Mouse (Mus musculus) adrenal gland, adult 2 months (tissue): Measurements from ENCODE around the gene Pgm5. TPM values are rescaled to one million over a fixed set of nuclear protein-coding genes. Genes with fewer than 3 reads are reported as not detected.

Experiments
- DNase-seq: peaks from one replicate; pipeline ENCODE4 v3.0.0; 2021
- polyA plus RNA-seq: library from polyadenylated mRNA; depleted of rRNA; stranded (reverse); fragments of >200 nt; gene quantifications from 2 replicates; pipeline ENCODE4 v1.2.3, GENCODE M21; 2012
- total RNA-seq, 2 experiments: library from RNA; stranded (reverse); gene quantifications; 2 replicates each; pipeline ENCODE4 v1.2.3; 2021

The Pgm5 gene
- total and polyA plus RNA-seq, 3 experiments: 7.3 to 89.1 (median 51.9) TPM

- DNase-seq: peak; percentile 63
Observed at GRCm38 (mm10) chr19:24871037-24871635, 9.5 kb upstream of the Pgm5 start.

- peak; percentile 73 for DNase-seq
Observed at GRCm38 (mm10) chr19:24865436-24865835, 3.8 kb upstream of the Pgm5 start.

DNA sequence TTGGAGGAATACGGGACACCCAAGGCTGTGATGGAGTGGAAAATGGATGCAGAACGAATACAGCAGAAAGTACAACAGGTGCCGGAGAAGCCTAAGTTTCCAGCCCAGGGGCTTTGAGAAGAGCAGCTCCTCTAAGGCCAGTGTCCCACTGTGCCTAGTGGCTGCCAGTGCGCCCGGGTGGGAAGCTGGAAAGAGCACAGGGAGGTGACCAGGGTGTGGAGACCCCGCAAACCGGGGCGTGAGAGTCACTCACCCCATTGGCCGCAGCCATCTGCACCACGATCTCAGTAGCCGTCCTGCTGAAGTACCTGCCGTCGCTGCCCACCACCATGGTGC lies 411 bp downstream of the Pgm5 start:
- DNase-seq: no peak

GRCm38 (mm10) chr19:24851456-24852315 lies 10.0 kb downstream of the Pgm5 start:
- peak; percentile 11 for DNase-seq

DNA sequence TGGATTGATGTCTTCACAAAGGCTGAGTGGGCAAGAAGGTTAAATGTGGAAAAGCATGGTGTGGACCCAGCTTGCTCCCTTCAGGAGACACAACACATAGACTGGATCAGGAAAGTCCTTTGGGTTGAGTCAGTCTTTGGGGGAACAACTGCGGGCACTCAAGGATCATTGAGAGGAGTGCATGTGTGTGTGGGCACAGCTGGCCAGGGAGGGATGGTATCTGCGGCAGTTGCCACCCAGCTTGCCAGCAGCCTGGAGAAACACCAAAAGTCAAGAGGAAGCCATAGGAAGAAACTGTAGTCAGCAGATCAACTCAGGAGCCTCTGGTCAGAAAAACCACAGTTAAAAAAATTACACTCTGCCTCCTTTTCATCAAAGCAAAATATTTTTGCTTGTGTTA lies 12.8 kb downstream of the Pgm5 start:
- no peak for DNase-seq

- no peak for DNase-seq
Observed at GRCm38 (mm10) chr19:24848345-24848744, 13.3 kb downstream of the Pgm5 start.

- no peak for DNase-seq
Observed at GRCm38 (mm10) chr19:24845007-24845546, 16.6 kb downstream of the Pgm5 start.

- no peak for DNase-seq
Observed at GRCm38 (mm10) chr19:24842080-24842479, 19.6 kb downstream of the Pgm5 start.

GRCm38 (mm10) chr19:24824517-24824916 lies 37.1 kb downstream of the Pgm5 start:
- DNase-seq: no peak

GRCm38 (mm10) chr19:24815661-24816221 lies 45.9 kb downstream of the Pgm5 start:
- DNase-seq: no peak

DNA sequence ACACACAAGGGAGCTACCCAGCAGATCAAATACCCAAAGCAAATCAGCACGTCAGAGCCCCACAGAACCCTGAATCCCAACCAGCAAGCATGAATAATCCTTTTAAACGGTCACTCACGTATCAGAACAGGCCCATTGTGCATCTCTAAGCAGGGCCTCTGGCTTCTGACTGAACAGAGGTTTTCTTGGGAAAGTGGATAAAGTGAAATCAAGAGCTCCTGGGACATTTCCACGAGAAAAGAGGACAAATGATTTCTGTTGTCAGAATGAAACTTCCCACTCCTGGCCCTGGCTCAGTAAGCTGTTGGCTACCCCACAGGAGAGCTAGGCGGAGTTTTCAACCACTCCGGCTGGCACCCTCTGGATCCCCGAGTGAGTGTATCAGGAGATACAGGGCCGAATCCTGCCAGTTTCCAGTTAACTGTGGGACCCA lies 48.8 kb downstream of the Pgm5 start:
- no peak for DNase-seq

DNA sequence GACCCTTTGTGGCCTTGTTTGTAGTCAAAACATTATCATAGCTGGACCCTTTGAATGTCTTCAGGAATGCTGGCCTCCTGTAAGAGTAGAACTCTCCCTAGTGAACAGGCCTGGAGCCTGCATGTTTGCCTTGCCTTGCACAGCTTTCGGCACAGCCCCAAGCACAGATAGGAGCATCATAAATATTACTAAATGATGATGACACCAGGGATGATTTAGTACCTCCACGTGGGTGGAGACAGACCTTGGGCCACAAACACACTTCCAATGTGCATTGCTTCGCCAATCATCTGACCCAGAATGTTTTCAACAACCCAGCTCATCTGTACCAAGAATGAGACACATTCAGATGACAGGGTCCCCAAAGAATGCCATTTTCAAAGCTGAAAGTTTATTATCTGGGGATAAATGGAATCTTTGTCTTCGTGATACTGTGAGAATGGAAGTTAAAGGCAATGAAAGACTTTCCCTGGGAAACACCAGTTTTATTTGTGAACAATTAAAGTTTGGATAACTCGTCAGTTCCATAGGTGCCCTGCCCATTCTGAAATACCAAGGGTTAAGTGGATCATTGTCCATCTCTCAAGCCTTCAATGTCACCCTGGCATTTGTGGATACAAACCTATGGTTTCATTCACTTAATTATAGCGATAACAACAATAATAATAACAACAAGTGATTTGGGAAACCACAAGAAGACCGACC lies 49.4 kb downstream of the Pgm5 start:
- peak; percentile 85 for DNase-seq

GRCm38 (mm10) chr19:24811451-24811850 lies 50.2 kb downstream of the Pgm5 start:
- DNase-seq: peak; percentile 38

- DNase-seq: no peak
Observed at GRCm38 (mm10) chr19:24806013-24806412, 55.6 kb downstream of the Pgm5 start.

- no peak for DNase-seq
Observed at GRCm38 (mm10) chr19:24797606-24798005, 64.0 kb downstream of the Pgm5 start.

GRCm38 (mm10) chr19:24794350-24794749 lies 67.3 kb downstream of the Pgm5 start:
- DNase-seq: no peak

GRCm38 (mm10) chr19:24793545-24794139 lies 68.0 kb downstream of the Pgm5 start:
- DNase-seq: no peak

DNA sequence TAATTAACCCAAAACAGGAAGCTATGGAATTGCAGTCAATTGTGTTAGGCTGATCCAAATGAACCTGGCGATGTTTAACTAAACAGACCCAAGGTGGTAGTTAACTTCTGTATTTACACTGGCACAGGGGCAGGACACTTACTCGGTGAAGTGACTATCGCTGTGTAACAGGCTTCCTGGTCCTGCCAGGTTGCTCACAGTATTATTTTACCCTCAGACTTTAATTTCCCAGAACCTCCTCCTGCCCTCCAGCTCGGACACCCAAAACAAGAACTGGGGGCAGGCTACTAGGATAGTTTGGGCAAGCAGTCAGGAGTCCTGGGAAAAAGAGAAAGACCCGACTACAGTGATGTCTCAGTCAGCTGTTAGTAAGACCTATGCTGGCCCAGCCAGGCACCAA lies 68.8 kb downstream of the Pgm5 start:
- DNase-seq: no peak

GRCm38 (mm10) chr19:24785898-24786297 lies 75.8 kb downstream of the Pgm5 start:
- no peak for DNase-seq

DNA sequence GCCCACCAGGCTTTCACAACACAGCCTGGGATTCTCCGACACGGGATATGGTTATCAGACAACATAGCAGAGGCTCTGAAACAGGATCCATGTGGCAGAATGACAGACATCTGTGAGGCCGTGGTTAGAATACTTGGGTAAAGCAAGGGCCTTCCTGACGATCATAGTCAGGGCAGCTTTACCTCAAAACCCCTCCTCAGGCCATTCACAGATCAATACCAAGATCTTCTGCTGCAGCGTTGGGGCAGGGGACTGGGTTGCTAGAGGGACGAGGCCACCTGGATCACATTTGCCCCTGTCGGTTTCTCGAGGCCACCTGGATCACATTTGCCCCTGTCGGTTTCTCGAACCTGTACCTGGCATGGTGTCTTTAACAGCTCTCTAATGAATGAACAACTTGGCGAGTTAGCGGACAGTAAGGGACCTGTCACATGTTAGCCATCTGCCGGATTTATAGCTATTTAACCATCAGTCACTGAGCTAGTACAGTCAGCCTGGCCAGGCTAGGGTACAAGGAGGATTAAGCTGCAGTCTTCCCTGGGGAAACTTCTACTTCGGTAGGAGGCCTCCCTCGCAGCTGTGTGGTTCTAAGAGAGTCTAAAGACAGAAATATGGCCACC lies 76.5 kb downstream of the Pgm5 start:
- no peak for DNase-seq

- no peak for DNase-seq
Observed at GRCm38 (mm10) chr19:24783736-24784135, 77.9 kb downstream of the Pgm5 start.

DNA sequence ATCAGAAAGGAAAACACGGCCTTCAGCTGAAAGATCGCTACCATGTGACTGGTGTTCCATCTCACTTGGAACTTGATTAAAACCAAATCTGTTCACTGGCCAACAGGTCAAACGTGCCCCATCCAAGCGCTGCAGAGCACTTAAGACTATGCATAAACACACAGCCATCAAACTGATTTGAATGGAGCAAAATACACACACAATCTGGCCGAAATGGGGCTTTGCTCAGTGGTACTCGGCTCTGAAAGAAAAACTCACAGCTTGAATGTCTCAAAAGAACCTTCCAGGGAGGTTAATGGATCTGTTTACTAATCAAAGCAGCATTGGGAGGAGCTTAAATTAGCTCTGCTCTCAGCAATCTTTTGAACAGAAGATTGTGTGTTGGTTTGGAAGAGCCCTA lies 81.7 kb downstream of the Pgm5 start:
- DNase-seq: no peak
